Mouse (Mus musculus): ENCODE measurements around the gene 1700019N19Rik.
A peak's percentile ranks its signal among the peaks of the same experiment; 100 is the strongest.

1700019N19Rik gene

GRCm38 (mm10) chr19:58794284-58794683 is at the start of gene 1700019N19Rik:
Gene 1700019N19Rik (minus strand): TSS chr19:58794461.
- no peak for DNase-seq

- no peak for DNase-seq
Observed at GRCm38 (mm10) chr19:58843606-58844005, 49.3 kb upstream of the 1700019N19Rik start.

- DNase-seq, result no peak
Observed at GRCm38 (mm10) chr19:58840721-58841271, 46.5 kb upstream of the 1700019N19Rik start.

- no peak for DNase-seq
Observed at GRCm38 (mm10) chr19:58839806-58840205, 45.5 kb upstream of the 1700019N19Rik start.

- peak; percentile 64 for DNase-seq
Observed at GRCm38 (mm10) chr19:58839345-58839744, 45.1 kb upstream of the 1700019N19Rik start.

- DNase-seq, result no peak
Observed at GRCm38 (mm10) chr19:58838706-58839105, 44.4 kb upstream of the 1700019N19Rik start.

- DNase-seq, result no peak
Observed at GRCm38 (mm10) chr19:58833639-58834180, 39.4 kb upstream of the 1700019N19Rik start.

- DNase-seq, result no peak
Observed at GRCm38 (mm10) chr19:58832988-58833387, 38.7 kb upstream of the 1700019N19Rik start.

GRCm38 (mm10) chr19:58831280-58831922 is 37.1 kb upstream of the 1700019N19Rik start:
- peak; percentile 57 for DNase-seq

GRCm38 (mm10) chr19:58830182-58830581 is 35.9 kb upstream of the 1700019N19Rik start:
- DNase-seq, result no peak

- peak; percentile 57 for DNase-seq
Observed at GRCm38 (mm10) chr19:58829575-58829974, 35.3 kb upstream of the 1700019N19Rik start.

GRCm38 (mm10) chr19:58827656-58828055 is 33.4 kb upstream of the 1700019N19Rik start:
- DNase-seq, result no peak

GRCm38 (mm10) chr19:58824316-58824715 is 30.1 kb upstream of the 1700019N19Rik start:
- DNase-seq, result no peak

GRCm38 (mm10) chr19:58823301-58823700 is 29.0 kb upstream of the 1700019N19Rik start:
- DNase-seq, result no peak

GRCm38 (mm10) chr19:58822454-58823200 is 28.4 kb upstream of the 1700019N19Rik start:
- peak; percentile 90 for DNase-seq

- peak; percentile 69 for DNase-seq
Observed at GRCm38 (mm10) chr19:58818571-58819415, 24.5 kb upstream of the 1700019N19Rik start.

- no peak for DNase-seq
Observed at GRCm38 (mm10) chr19:58817398-58817797, 23.1 kb upstream of the 1700019N19Rik start.

GRCm38 (mm10) chr19:58816453-58817041 is 22.3 kb upstream of the 1700019N19Rik start:
- DNase-seq, result no peak

GRCm38 (mm10) chr19:58815179-58815922 is 21.1 kb upstream of the 1700019N19Rik start:
- DNase-seq, result no peak

GRCm38 (mm10) chr19:58810536-58810935 is 16.3 kb upstream of the 1700019N19Rik start:
- DNase-seq, result no peak

GRCm38 (mm10) chr19:58808864-58809263 is 14.6 kb upstream of the 1700019N19Rik start:
- no peak for DNase-seq
